Mouse (Mus musculus): ENCODE data around the gene Tsfm. TPM values are rescaled to one million over a fixed set of nuclear protein-coding genes. Genes with fewer than 3 reads are reported as not detected.

Gene Tsfm
- polyA plus RNA-seq, 1 experiment from 2014 or later, result 85.0 TPM

DNA sequence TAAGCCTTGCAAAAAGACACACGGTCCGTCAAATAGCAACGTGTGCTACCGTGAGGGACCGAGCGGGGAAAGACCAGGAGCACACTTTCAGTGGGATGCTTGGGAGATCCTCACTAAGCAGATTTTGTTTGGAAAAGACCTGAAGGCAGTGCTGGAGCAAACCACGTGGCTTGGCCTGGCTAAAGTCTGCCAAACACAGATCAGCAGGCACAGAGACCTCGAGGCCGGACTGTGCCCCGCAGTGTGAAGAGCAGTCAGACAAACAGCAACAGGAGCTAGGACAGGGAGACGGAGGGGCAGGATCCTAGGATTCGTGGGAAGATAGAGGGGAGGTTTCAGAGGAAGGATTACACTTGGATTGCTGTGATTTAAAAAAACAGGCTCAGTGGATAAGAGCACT, 5.6 kb upstream of the Tsfm start:
- Histone ChIP-seq H3K4me3 (ENCODE audit: control insufficient read depth in 1 of 2, insufficient read depth in 1 of 2, low read depth in 1 of 2, low read length in 2 of 2) (no peak overlapping the region), H3K9me3 (ENCODE audit: control insufficient read depth, low read length) (no peaks in the 10 kb centered on the region)
- 80% methylated on average over 12 of the region's 12 CpGs for WGBS

DNA sequence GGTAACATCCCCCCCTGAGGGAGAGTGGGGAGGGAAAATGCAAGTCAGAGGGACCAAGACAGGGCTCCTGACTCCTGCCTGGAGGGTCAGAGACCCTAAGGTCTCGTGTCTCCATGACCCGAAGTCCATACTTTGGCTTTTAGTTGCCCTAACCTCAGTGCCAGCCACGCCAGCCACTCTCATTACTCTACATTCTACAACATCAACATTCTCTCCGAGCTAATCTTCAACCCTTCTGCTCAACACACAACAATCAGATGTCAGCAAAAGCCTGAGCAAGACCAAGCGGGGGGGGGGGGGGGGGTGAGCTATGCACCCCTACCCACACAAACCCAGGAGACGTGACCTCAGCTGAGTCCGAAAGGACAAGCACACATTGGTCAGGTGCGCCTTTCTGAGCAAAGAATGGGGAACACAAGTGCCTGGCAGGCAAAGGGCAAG, 2.7 kb upstream of the Tsfm start:
- Histone ChIP-seq H3K36me3 (ENCODE audit: control insufficient read depth, insufficient read depth, low read length) (peaks cover 12% of the 10 kb centered on the region), H3K4me2 (ENCODE audit: low read length) (no peak overlapping the region), H3K4me3 (ENCODE audit: control insufficient read depth in 1 of 2, insufficient read depth in 1 of 2, low read depth in 1 of 2, low read length in 2 of 2) (no peak overlapping the region), H3K4me1 (ENCODE audit: control insufficient read depth in 2 of 2, insufficient read depth in 2 of 2, low read length in 2 of 2) (peaks cover 0 to 6% of the 10 kb centered on the region in 2 experiments; a peak in 2 of 4 replicates), H3K27ac (replicated peaks in 1 of 2; ENCODE audit: control insufficient read depth in 1 of 2, insufficient read depth in 1 of 2, low read depth in 2 of 2, low read length in 2 of 2) (no peak overlapping the region), H3K9me3 (ENCODE audit: control insufficient read depth, low read length) (no peaks in the 10 kb centered on the region), H3K27me3 (ENCODE audit: control insufficient read depth, insufficient read depth, low read length) (no peaks in the 10 kb centered on the region), H3K9ac (ENCODE audit: low read length) (no peak overlapping the region)
- whole genome bisulfite sequencing, result 74% methylated on average over 8 of the region's 8 CpGs
- ATAC-seq (ENCODE audit: insufficient number of reproducible peaks, insufficient read depth, low FRiP score, low read depth), result no peak

More for the DNA sequence above, 5.6 kb upstream of the Tsfm start:
- Histone ChIP-seq H3K27me3 (ENCODE audit: control insufficient read depth, insufficient read depth, low read length) (peaks cover 8% of the 10 kb centered on the region), H3K36me3 (ENCODE audit: control insufficient read depth, insufficient read depth, low read length) (no peaks in the 10 kb centered on the region), H3K4me2 (ENCODE audit: low read length) (no peak overlapping the region), H3K27ac (replicated peaks in 1 of 2; ENCODE audit: control insufficient read depth in 1 of 2, insufficient read depth in 1 of 2, low read depth in 2 of 2, low read length in 2 of 2) (no peak overlapping the region), H3K9ac (ENCODE audit: low read length) (no peak overlapping the region), H3K4me1 (ENCODE audit: control insufficient read depth in 2 of 2, insufficient read depth in 2 of 2, low read length in 2 of 2) (no peaks in the 10 kb centered on the region)
- ATAC-seq (ENCODE audit: insufficient number of reproducible peaks, insufficient read depth, low FRiP score, low read depth), result no peak

DNA sequence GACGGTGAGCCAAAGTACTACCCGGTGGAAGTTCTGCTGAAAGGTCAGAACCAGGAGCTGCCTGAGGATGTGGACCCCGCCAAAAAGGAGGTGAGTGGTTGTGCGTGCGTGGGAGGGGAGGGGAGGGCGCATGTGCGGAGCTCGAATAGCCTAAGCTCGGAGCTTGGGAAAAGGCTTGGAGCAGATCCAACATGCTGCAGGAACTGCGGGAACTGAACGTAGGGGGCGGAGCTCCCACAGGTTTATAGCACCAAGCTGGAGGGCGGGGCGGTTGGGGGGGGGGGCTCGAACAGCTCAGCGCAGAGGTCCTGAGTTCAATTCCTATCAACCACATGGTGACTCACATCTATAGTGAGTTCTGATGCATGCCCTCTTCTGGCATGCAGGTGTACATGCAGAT, 12.2 kb downstream of the Tsfm start:
- WGBS, result 72% methylated on average over 16 of the region's 16 CpGs
- Histone ChIP-seq H3K9ac (ENCODE audit: low read length) (no peak overlapping the region), H3K9me3 (ENCODE audit: control insufficient read depth, low read length) (no peaks in the 10 kb centered on the region), H3K4me2 (ENCODE audit: low read length) (no peak overlapping the region), H3K27me3 (ENCODE audit: control insufficient read depth, insufficient read depth, low read length) (no peaks in the 10 kb centered on the region), H3K27ac (replicated peaks in 1 of 2; ENCODE audit: control insufficient read depth in 1 of 2, insufficient read depth in 1 of 2, low read depth in 2 of 2, low read length in 2 of 2) (no peak overlapping the region), H3K4me3 (ENCODE audit: control insufficient read depth in 1 of 2, insufficient read depth in 1 of 2, low read depth in 1 of 2, low read length in 2 of 2) (no peak overlapping the region), H3K4me1 (ENCODE audit: control insufficient read depth in 2 of 2, insufficient read depth in 2 of 2, low read length in 2 of 2) (no peaks in the 10 kb centered on the region), H3K36me3 (ENCODE audit: control insufficient read depth, insufficient read depth, low read length) (peaks cover 21% of the 10 kb centered on the region)
- ATAC-seq (ENCODE audit: insufficient number of reproducible peaks, insufficient read depth, low FRiP score, low read depth), result no peak

DNA sequence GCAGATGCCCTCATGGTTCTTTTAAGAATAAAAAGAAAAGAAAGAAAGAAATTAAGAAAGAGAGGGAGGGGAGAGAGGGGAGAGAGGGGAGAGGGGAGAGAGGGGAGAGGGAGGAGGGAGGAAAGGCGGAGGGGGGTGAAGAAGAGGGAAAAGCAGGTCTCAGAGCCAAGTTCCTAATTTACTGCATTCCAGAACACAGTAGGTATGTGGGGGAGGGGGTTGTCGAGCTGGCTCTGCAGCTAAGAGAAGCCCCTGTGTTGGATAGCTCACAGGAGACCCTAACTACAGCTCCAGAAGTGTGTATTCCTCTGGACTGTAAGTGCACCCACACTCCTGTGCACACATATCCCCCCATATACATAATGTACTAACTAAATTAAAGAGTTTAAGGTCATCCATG, 13.6 kb downstream of the Tsfm start:
- no peak overlapping the region for H3K9ac ChIP-seq (ENCODE audit: low read length)
- no peak for ATAC-seq (ENCODE audit: insufficient number of reproducible peaks, insufficient read depth, low FRiP score, low read depth)
- H3K4me2 ChIP-seq (ENCODE audit: low read length), result no peak overlapping the region
- peaks cover 8% of the 10 kb centered on the region for H3K36me3 ChIP-seq (ENCODE audit: control insufficient read depth, insufficient read depth, low read length)
- no peaks in the 10 kb centered on the region for H3K4me1 ChIP-seq (ENCODE audit: control insufficient read depth in 2 of 2, insufficient read depth in 2 of 2, low read length in 2 of 2)
- H3K4me3 ChIP-seq (ENCODE audit: control insufficient read depth in 1 of 2, insufficient read depth in 1 of 2, low read depth in 1 of 2, low read length in 2 of 2), result no peak overlapping the region
- WGBS, result 22% methylated on average over 2 of the region's 2 CpGs
- H3K9me3 ChIP-seq (ENCODE audit: control insufficient read depth, low read length), result no peaks in the 10 kb centered on the region
- no peak overlapping the region for H3K27ac ChIP-seq (replicated peaks in 1 of 2; ENCODE audit: control insufficient read depth in 1 of 2, insufficient read depth in 1 of 2, low read depth in 2 of 2, low read length in 2 of 2)
- no peaks in the 10 kb centered on the region for H3K27me3 ChIP-seq (ENCODE audit: control insufficient read depth, insufficient read depth, low read length)

DNA sequence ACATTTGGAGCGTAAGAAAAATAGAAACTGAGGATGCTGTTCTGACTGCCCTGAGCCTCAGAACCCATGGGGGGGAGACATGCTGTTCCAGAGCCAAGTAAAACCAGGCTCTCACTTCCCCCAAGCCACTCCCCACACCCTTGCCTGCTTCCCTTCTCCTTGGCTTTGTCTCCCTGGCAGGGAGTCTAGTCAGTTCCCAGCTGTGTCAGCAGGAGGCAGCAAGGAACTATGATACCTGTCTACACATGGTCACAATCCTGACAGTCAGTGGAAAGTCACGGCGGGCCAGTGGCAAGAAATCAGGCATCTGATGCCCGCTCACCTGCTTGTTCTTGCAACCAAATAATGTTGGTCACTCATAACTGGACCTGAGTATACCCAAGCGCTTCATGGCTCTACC, 14.2 kb downstream of the Tsfm start:
- no peaks in the 10 kb centered on the region for H3K4me1 ChIP-seq (ENCODE audit: control insufficient read depth in 2 of 2, insufficient read depth in 2 of 2, low read length in 2 of 2)
- peaks cover 7% of the 10 kb centered on the region; the same call in 1 of the 2 replicates for H3K36me3 ChIP-seq (ENCODE audit: control insufficient read depth, insufficient read depth, low read length)
- no peaks in the 10 kb centered on the region for H3K27me3 ChIP-seq (ENCODE audit: control insufficient read depth, insufficient read depth, low read length)
- no peak overlapping the region for H3K4me2 ChIP-seq (ENCODE audit: low read length)
- WGBS, result 55% methylated on average over 5 of the region's 5 CpGs
- H3K9ac ChIP-seq (ENCODE audit: low read length), result no peak overlapping the region
- no peak for ATAC-seq (ENCODE audit: insufficient number of reproducible peaks, insufficient read depth, low FRiP score, low read depth)
- H3K4me3 ChIP-seq (ENCODE audit: control insufficient read depth in 1 of 2, insufficient read depth in 1 of 2, low read depth in 1 of 2, low read length in 2 of 2), result no peak overlapping the region
- H3K27ac ChIP-seq (replicated peaks in 1 of 2; ENCODE audit: control insufficient read depth in 1 of 2, insufficient read depth in 1 of 2, low read depth in 2 of 2, low read length in 2 of 2), result no peak overlapping the region
- no peaks in the 10 kb centered on the region for H3K9me3 ChIP-seq (ENCODE audit: control insufficient read depth, low read length)

DNA sequence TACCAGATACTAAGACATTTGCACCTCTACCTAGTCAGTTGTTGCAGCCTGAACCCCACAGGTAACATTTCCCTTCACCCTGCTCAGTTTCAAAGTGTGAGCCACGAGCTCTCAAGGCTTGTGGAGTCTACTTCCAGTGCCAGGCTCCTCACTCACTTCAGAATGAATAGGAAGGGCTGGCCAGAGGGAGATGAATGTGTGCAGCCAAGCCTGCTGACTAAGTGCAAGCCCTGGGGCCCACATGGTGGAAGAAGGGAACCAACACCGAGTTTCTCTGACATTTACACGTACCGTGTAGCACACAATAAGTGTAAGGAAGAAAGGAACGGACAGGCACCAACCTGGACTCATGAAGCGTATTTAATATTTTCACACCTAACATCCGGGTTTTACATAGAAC, 26.8 kb downstream of the Tsfm start:
- H3K36me3 ChIP-seq (ENCODE audit: control insufficient read depth, insufficient read depth, low read length), result peaks cover 20% of the 10 kb centered on the region
- H3K9me3 ChIP-seq (ENCODE audit: control insufficient read depth, low read length), result no peaks in the 10 kb centered on the region
- no peaks in the 10 kb centered on the region for H3K4me1 ChIP-seq (ENCODE audit: control insufficient read depth in 2 of 2, insufficient read depth in 2 of 2, low read length in 2 of 2)
- ATAC-seq (ENCODE audit: insufficient number of reproducible peaks, insufficient read depth, low FRiP score, low read depth), result no peak
- H3K27ac ChIP-seq (replicated peaks in 1 of 2; ENCODE audit: control insufficient read depth in 1 of 2, insufficient read depth in 1 of 2, low read depth in 2 of 2, low read length in 2 of 2), result no peak overlapping the region
- 84% methylated on average over 7 of the region's 7 CpGs for WGBS
- H3K27me3 ChIP-seq (ENCODE audit: control insufficient read depth, insufficient read depth, low read length), result no peaks in the 10 kb centered on the region
- H3K9ac ChIP-seq (ENCODE audit: low read length), result no peak overlapping the region
- H3K4me3 ChIP-seq (ENCODE audit: control insufficient read depth in 1 of 2, insufficient read depth in 1 of 2, low read depth in 1 of 2, low read length in 2 of 2), result no peak overlapping the region
- no peak overlapping the region for H3K4me2 ChIP-seq (ENCODE audit: low read length)

DNA sequence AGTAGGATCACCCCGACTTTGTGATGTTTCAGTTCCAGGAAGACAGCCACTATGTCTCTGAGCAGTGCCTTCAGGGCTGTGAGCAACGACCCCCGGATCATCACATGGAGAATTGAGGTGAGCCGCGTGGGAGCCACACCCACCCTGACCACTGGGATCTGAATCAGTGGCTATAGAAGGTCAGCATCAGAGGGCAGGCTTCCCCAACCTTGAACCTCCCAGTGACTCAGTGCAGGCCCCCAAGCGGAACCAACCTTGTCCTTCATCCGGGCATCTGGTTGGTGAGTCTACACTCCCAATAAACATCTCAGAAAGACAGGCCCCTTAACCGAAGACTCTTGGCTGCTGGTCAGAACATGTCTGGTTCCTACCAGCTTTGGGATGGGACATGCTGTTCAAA, 27.3 kb downstream of the Tsfm start:
- Histone ChIP-seq H3K9ac (ENCODE audit: low read length) (no peak overlapping the region), H3K4me2 (ENCODE audit: low read length) (no peak overlapping the region), H3K4me1 (ENCODE audit: control insufficient read depth in 2 of 2, insufficient read depth in 2 of 2, low read length in 2 of 2) (no peaks in the 10 kb centered on the region), H3K27ac (replicated peaks in 1 of 2; ENCODE audit: control insufficient read depth in 1 of 2, insufficient read depth in 1 of 2, low read depth in 2 of 2, low read length in 2 of 2) (no peak overlapping the region), H3K9me3 (ENCODE audit: control insufficient read depth, low read length) (no peaks in the 10 kb centered on the region), H3K4me3 (ENCODE audit: control insufficient read depth in 1 of 2, insufficient read depth in 1 of 2, low read depth in 1 of 2, low read length in 2 of 2) (no peak overlapping the region), H3K36me3 (ENCODE audit: control insufficient read depth, insufficient read depth, low read length) (peaks cover 25% of the 10 kb centered on the region), H3K27me3 (ENCODE audit: control insufficient read depth, insufficient read depth, low read length) (no peaks in the 10 kb centered on the region)
- 84% methylated on average over 8 of the region's 8 CpGs for WGBS
- ATAC-seq (ENCODE audit: insufficient number of reproducible peaks, insufficient read depth, low FRiP score, low read depth), result no peak

DNA sequence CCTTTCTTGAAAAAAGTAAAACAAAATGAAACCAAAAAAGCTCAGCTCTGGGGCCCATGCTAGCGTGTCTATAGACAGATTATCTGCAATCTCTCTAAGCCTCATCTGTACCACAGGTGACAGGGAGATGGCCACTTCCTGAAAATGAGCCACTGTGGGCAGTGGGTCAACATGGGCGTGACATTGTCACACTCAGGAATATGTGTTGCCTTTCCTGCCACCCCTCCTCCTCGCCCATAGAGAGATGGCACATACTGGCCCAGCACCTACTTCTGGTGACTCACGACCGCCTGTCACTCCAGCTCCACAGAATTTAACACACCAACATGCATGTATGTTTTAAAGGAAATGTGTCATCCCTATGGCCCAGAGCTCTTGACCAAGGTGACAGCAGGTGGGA, 27.9 kb downstream of the Tsfm start:
- Histone ChIP-seq H3K36me3 (ENCODE audit: control insufficient read depth, insufficient read depth, low read length) (peaks cover 31% of the 10 kb centered on the region), H3K4me3 (ENCODE audit: control insufficient read depth in 1 of 2, insufficient read depth in 1 of 2, low read depth in 1 of 2, low read length in 2 of 2) (no peak overlapping the region), H3K27ac (replicated peaks in 1 of 2; ENCODE audit: control insufficient read depth in 1 of 2, insufficient read depth in 1 of 2, low read depth in 2 of 2, low read length in 2 of 2) (no peak overlapping the region), H3K4me1 (ENCODE audit: control insufficient read depth in 2 of 2, insufficient read depth in 2 of 2, low read length in 2 of 2) (no peaks in the 10 kb centered on the region), H3K27me3 (ENCODE audit: control insufficient read depth, insufficient read depth, low read length) (no peaks in the 10 kb centered on the region), H3K9ac (ENCODE audit: low read length) (no peak overlapping the region), H3K9me3 (ENCODE audit: control insufficient read depth, low read length) (no peaks in the 10 kb centered on the region), H3K4me2 (ENCODE audit: low read length) (no peak overlapping the region)
- WGBS, result 81% methylated on average over 5 of the region's 5 CpGs
- ATAC-seq (ENCODE audit: insufficient number of reproducible peaks, insufficient read depth, low FRiP score, low read depth), result no peak

Measured in heart, embryonic 14.5 days (tissue).